Mouse (Mus musculus) liver, postnatal 0 days (tissue): ENCODE measurements at regions not wholly inside any gene's neighbourhood (a gene's known extent, or its start where the extent isn't known, plus 50 kb on each side); places are given as distances from the start of the nearest gene placed in this dataset.

ENCODE experiments used
- CTCF ChIP-seq: sonication (generic); IDR thresholded peaks from 2 replicates; pipeline ENCODE4 v1.5.1; 2016; ENCODE audit warnings: antibody characterized with exemption, low read depth
- EP300 ChIP-seq: IDR thresholded peaks from 2 replicates; pipeline ENCODE4 v1.6.1; 2016; ENCODE audit warnings: antibody characterized with exemption, low read depth, mild to moderate bottlenecking

DNA sequence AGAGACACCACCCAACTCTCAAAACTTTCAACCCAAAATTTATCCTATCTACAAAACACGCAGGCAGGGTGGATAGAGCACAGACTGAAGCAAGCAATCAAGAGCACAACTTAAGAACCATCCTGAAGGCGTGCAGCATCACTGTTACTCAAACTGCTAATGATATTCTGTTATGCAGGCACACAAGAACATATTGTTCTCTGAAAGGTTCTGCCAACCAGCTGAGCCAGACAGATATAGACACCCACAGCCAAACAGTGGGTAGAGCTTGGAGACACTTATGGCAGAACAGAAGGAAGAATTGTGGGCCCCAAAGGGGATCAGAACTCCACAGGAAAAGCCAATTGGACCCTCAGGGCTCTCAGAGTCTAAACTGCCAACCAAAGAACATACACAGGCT is 74.9 kb downstream of the Rbm11 start:
- TF ChIP-seq CTCF = no peak
- TF ChIP-seq EP300 = no peak
